Mouse (Mus musculus): ENCODE measurements around the gene Ecel1. TPM values are rescaled to one million over a fixed set of nuclear protein-coding genes. Genes with fewer than 3 reads are reported as not detected.

The Ecel1 gene
- polyA plus RNA-seq, 1 experiment, result 0.37 TPM

GRCm38 (mm10) chr1:87186261-87187036, 30.1 kb upstream of the Ecel1 start:
- peak overlapping the region; percentile 77 for H3K9ac ChIP-seq (ENCODE audit: low read depth, poor library complexity, severe bottlenecking)
- peaks cover 4% of the 10 kb centered on the region for H3K4me1 ChIP-seq (ENCODE audit: control insufficient read depth, insufficient read depth, low read length)
- H3K27ac ChIP-seq (ENCODE audit: insufficient read depth, low read length), result no peak overlapping the region
- H3K9me3 ChIP-seq (replicated peaks; ENCODE audit: control insufficient read depth, insufficient read depth, low read length, poor library complexity, severe bottlenecking), result no peaks in the 10 kb centered on the region
- peak overlapping the region; percentile 89 for H3K4me3 ChIP-seq (ENCODE audit: low read depth, low read length)
- TF ChIP-seq POLR2A (IDR thresholded peaks at IDR 0.05; ENCODE audit: insufficient read depth, low read length) (no peak), CTCF (IDR thresholded peaks at IDR 0.05; ENCODE audit: low read depth, low read length) (no peak), EP300 (IDR thresholded peaks at IDR 0.05; ENCODE audit: insufficient read depth, low read depth, low read length) (no peak)
- no peaks in the 10 kb centered on the region for H3K27me3 ChIP-seq (ENCODE audit: control insufficient read depth, insufficient read depth, low read length, poor library complexity, severe bottlenecking)
- H3K36me3 ChIP-seq (ENCODE audit: control insufficient read depth, insufficient read depth, low read length, poor library complexity, severe bottlenecking), result no peaks in the 10 kb centered on the region

GRCm38 (mm10) chr1:87185526-87185925, 29.2 kb upstream of the Ecel1 start:
- 0 out of 2 replicates have a peak overlapping the region, but pooled peaks have one; percentile 1 for H3K4me3 ChIP-seq (ENCODE audit: low read depth, low read length)
- H3K9me3 ChIP-seq (replicated peaks; ENCODE audit: control insufficient read depth, insufficient read depth, low read length, poor library complexity, severe bottlenecking), result no peaks in the 10 kb centered on the region
- no peak for TF ChIP-seq EP300 (IDR thresholded peaks at IDR 0.05; ENCODE audit: insufficient read depth, low read depth, low read length)
- TF ChIP-seq POLR2A (IDR thresholded peaks at IDR 0.05; ENCODE audit: insufficient read depth, low read length), result no peak
- no peak for TF ChIP-seq CTCF (IDR thresholded peaks at IDR 0.05; ENCODE audit: low read depth, low read length)
- H3K4me1 ChIP-seq (ENCODE audit: control insufficient read depth, insufficient read depth, low read length), result peaks cover 4% of the 10 kb centered on the region
- no peaks in the 10 kb centered on the region for H3K36me3 ChIP-seq (ENCODE audit: control insufficient read depth, insufficient read depth, low read length, poor library complexity, severe bottlenecking)
- no peaks in the 10 kb centered on the region for H3K27me3 ChIP-seq (ENCODE audit: control insufficient read depth, insufficient read depth, low read length, poor library complexity, severe bottlenecking)
- no peak overlapping the region for H3K27ac ChIP-seq (ENCODE audit: insufficient read depth, low read length)
- peak overlapping the region; percentile 77; the same call in 1 of the 2 replicates for H3K9ac ChIP-seq (ENCODE audit: low read depth, poor library complexity, severe bottlenecking)

GRCm38 (mm10) chr1:87184751-87185139, 28.4 kb upstream of the Ecel1 start:
- H3K4me3 ChIP-seq (ENCODE audit: low read depth, low read length), result no peak overlapping the region
- no peak overlapping the region for H3K27ac ChIP-seq (ENCODE audit: insufficient read depth, low read length)
- TF ChIP-seq EP300 (IDR thresholded peaks at IDR 0.05; ENCODE audit: insufficient read depth, low read depth, low read length), result no peak
- no peak for TF ChIP-seq POLR2A (IDR thresholded peaks at IDR 0.05; ENCODE audit: insufficient read depth, low read length)
- peak; percentile 70 for TF ChIP-seq CTCF (IDR thresholded peaks at IDR 0.05; ENCODE audit: low read depth, low read length)
- peaks cover 3% of the 10 kb centered on the region for H3K4me1 ChIP-seq (ENCODE audit: control insufficient read depth, insufficient read depth, low read length)
- no peak overlapping the region for H3K9ac ChIP-seq (ENCODE audit: low read depth, poor library complexity, severe bottlenecking)
- no peaks in the 10 kb centered on the region for H3K36me3 ChIP-seq (ENCODE audit: control insufficient read depth, insufficient read depth, low read length, poor library complexity, severe bottlenecking)
- H3K9me3 ChIP-seq (replicated peaks; ENCODE audit: control insufficient read depth, insufficient read depth, low read length, poor library complexity, severe bottlenecking), result no peaks in the 10 kb centered on the region
- no peaks in the 10 kb centered on the region for H3K27me3 ChIP-seq (ENCODE audit: control insufficient read depth, insufficient read depth, low read length, poor library complexity, severe bottlenecking)

- no peak overlapping the region for H3K27ac ChIP-seq (ENCODE audit: insufficient read depth, low read length)
- peak; percentile 28 for TF ChIP-seq CTCF (IDR thresholded peaks at IDR 0.05; ENCODE audit: low read depth, low read length)
- no peak for TF ChIP-seq POLR2A (IDR thresholded peaks at IDR 0.05; ENCODE audit: insufficient read depth, low read length)
- TF ChIP-seq EP300 (IDR thresholded peaks at IDR 0.05; ENCODE audit: insufficient read depth, low read depth, low read length), result no peak
- H3K36me3 ChIP-seq (ENCODE audit: control insufficient read depth, insufficient read depth, low read length, poor library complexity, severe bottlenecking), result no peaks in the 10 kb centered on the region
- H3K4me1 ChIP-seq (ENCODE audit: control insufficient read depth, insufficient read depth, low read length), result peaks cover 3% of the 10 kb centered on the region
- no peak overlapping the region for H3K4me3 ChIP-seq (ENCODE audit: low read depth, low read length)
- H3K27me3 ChIP-seq (ENCODE audit: control insufficient read depth, insufficient read depth, low read length, poor library complexity, severe bottlenecking), result no peaks in the 10 kb centered on the region
- H3K9me3 ChIP-seq (replicated peaks; ENCODE audit: control insufficient read depth, insufficient read depth, low read length, poor library complexity, severe bottlenecking), result no peaks in the 10 kb centered on the region
- no peak overlapping the region for H3K9ac ChIP-seq (ENCODE audit: low read depth, poor library complexity, severe bottlenecking)
These were observed 27.9 kb upstream of the Ecel1 start for GRCm38 (mm10) chr1:87183998-87184750.

GRCm38 (mm10) chr1:87183013-87183412, 26.7 kb upstream of the Ecel1 start, which contains the start of gene Prss56:
Prss56 (plus strand) TSS chr1:87183313.
- no peaks in the 10 kb centered on the region for H3K9me3 ChIP-seq (replicated peaks; ENCODE audit: control insufficient read depth, insufficient read depth, low read length, poor library complexity, severe bottlenecking)
- H3K4me3 ChIP-seq (ENCODE audit: low read depth, low read length), result peak within 1 kb of the TSS; percentile 18
- no peak within 1 kb of the TSS for H3K9ac ChIP-seq (ENCODE audit: low read depth, poor library complexity, severe bottlenecking)
- H3K27ac ChIP-seq (ENCODE audit: insufficient read depth, low read length), result no peak within 1 kb of the TSS
- H3K4me1 ChIP-seq (ENCODE audit: control insufficient read depth, insufficient read depth, low read length), result peaks cover 3% of the 10 kb centered on the region
- TF ChIP-seq POLR2A (IDR thresholded peaks at IDR 0.05; ENCODE audit: insufficient read depth, low read length), result no peak
- no peak for TF ChIP-seq CTCF (IDR thresholded peaks at IDR 0.05; ENCODE audit: low read depth, low read length)
- no peak for TF ChIP-seq EP300 (IDR thresholded peaks at IDR 0.05; ENCODE audit: insufficient read depth, low read depth, low read length)
- H3K27me3 ChIP-seq (ENCODE audit: control insufficient read depth, insufficient read depth, low read length, poor library complexity, severe bottlenecking), result no peaks in the 10 kb centered on the region
- no peaks in the 10 kb centered on the region for H3K36me3 ChIP-seq (ENCODE audit: control insufficient read depth, insufficient read depth, low read length, poor library complexity, severe bottlenecking)
